Mouse (Mus musculus) hindbrain, embryonic 11.5 days (tissue): ENCODE measurements around the gene Fam206a. TPM values are rescaled to one million over a fixed set of nuclear protein-coding genes. Genes with fewer than 3 reads are reported as not detected.

Experiments used
- ATAC-seq: fragments of 200-750 bp; cut with Nextera tagmentation; 2 replicates; pipeline ENCODE4 v1.8.0; 2017; ENCODE audit warnings: mild to moderate bottlenecking, moderate TSS enrichment, moderate library complexity; ENCODE audit not compliant: low FRiP score
- DNase-seq: peaks from one replicate; pipeline ENCODE4 v3.0.0-alpha.2; 2015; ENCODE audit warnings: low spot score
- H3K27ac ChIP-seq: fragments of 300-500 bp; sonication (generic); 2 replicates; pipeline ENCODE4 v1.5.1; 2014; ENCODE audit warnings: mild to moderate bottlenecking, low read depth, low read length
- H3K27me3 ChIP-seq: fragments of 300-500 bp; sonication (generic); 2 replicates; pipeline ENCODE4 v1.6.1; 2014; ENCODE audit warnings: mild to moderate bottlenecking, low read length, moderate library complexity, mixed read lengths; ENCODE audit not compliant: control insufficient read depth, insufficient read depth
- H3K36me3 ChIP-seq: fragments of 300-500 bp; sonication (generic); 2 replicates; pipeline ENCODE4 v1.6.1; 2014; ENCODE audit warnings: mild to moderate bottlenecking, low read length, moderate library complexity, mixed read lengths; ENCODE audit not compliant: control insufficient read depth, insufficient read depth
- H3K4me1 ChIP-seq: fragments of 300-500 bp; sonication (generic); replicated peaks from 2 replicates; pipeline ENCODE4 v1.6.1; 2014; ENCODE audit warnings: low read length, mixed read lengths; ENCODE audit not compliant: control insufficient read depth, insufficient read depth
- H3K4me2 ChIP-seq: fragments of 300-500 bp; sonication (generic); replicated peaks from 2 replicates; pipeline ENCODE4 v1.6.1; 2014; ENCODE audit warnings: mild to moderate bottlenecking, low read depth, low read length
- H3K4me3 ChIP-seq: fragments of 300-500 bp; sonication (generic); 2 replicates; pipeline ENCODE4 v1.5.1; 2014; ENCODE audit warnings: low read depth, low read length
- H3K9ac ChIP-seq: fragments of 300-500 bp; sonication (generic); 2 replicates; pipeline ENCODE4 v1.6.1; 2014; ENCODE audit warnings: low read depth, low read length
- H3K9me3 ChIP-seq: fragments of 300-500 bp; sonication (generic); 2 replicates; pipeline ENCODE4 v1.6.1; 2016; ENCODE audit warnings: low read length; ENCODE audit not compliant: control insufficient read depth
- WGBS: fragments of 180-500 bp; shearing (Covaris S2); extraction: QIAGEN DNeasy Blood & Tissue Kit; methylation state at CpG from one replicate; pipeline ENCODE4 v1.1.7; 2014; 5-methylcytosine and 5-hydroxymethylcytosine counted together
- polyA plus RNA-seq: library from polyadenylated mRNA; unstranded; fragments of >200 nt; fragmentation: Nextera tagmentation; extraction: Ambion mirVana; gene quantifications from 2 replicates; pipeline ENCODE4 v1.2.1, GENCODE M21; 2014

The Fam206a gene
- polyA plus RNA-seq, 1 experiment from 2014 or later = 25.3 TPM

GRCm38 (mm10) chr4:56848044-56848443 lies 45.9 kb downstream of the Fam206a start:
- no peaks in the 10 kb centered on the region for H3K4me1 ChIP-seq
- no peak overlapping the region for H3K27ac ChIP-seq
- DNase-seq (no peak), ATAC-seq (no peak)
- WGBS = 90% methylated on average over 6 of the region's 6 CpGs
- no peak overlapping the region for H3K4me3 ChIP-seq
- H3K9me3 ChIP-seq = no peaks in the 10 kb centered on the region; the same call in 1 of the 2 replicates
- no peak overlapping the region for H3K4me2 ChIP-seq
- no peaks in the 10 kb centered on the region for H3K27me3 ChIP-seq
- no peak overlapping the region for H3K9ac ChIP-seq
- H3K36me3 ChIP-seq = peaks cover 8% of the 10 kb centered on the region; the same call in 1 of the 2 replicates

DNA sequence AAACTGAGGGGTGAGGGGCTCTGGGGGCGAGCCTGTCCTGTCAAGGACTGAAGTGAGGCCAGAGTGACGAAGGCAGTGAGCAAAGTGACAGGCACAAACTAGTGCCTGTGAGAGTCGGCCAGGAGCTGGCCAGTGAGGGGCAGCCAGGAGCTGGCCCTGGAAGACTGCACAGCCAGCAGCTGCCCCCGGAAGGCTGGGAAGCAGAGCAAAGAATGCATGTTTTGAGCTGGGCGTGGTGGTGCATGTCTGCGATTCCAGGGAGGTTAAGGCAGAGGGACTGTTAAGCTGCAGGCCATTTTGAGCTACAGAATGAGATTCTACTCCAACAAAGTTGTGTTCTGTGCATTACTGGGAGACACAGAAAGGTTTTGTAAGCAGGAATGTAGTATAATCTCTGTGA lies 48.6 kb downstream of the Fam206a start:
- H3K36me3 ChIP-seq = no peaks in the 10 kb centered on the region
- no peaks in the 10 kb centered on the region for H3K4me1 ChIP-seq
- H3K27me3 ChIP-seq = no peaks in the 10 kb centered on the region
- 45% methylated on average over 6 of the region's 6 CpGs for WGBS
- H3K9me3 ChIP-seq = no peaks in the 10 kb centered on the region
- H3K27ac ChIP-seq = no peak overlapping the region
- H3K9ac ChIP-seq = no peak overlapping the region
- no peak overlapping the region for H3K4me3 ChIP-seq
- no peak overlapping the region for H3K4me2 ChIP-seq
- DNase-seq = no peak
- no peak for ATAC-seq

DNA sequence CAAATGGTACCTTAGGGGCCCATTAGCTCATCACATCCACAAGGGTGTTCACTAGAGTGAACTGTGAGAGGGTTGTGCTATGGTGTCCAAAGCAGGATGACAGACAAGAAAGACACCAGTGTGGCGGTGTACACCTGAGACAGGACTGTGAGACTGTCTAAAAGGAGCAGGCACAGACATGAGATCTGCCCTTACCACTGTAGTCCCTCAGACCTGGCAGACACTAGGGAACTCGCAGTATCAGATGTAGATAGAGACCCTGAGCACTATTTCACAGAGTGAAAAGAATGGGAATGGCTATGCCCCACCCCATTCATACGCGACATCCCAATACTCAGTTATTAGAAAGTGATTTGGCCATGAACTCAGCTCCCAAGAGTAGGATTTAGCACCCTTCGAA lies 53.8 kb downstream of the Fam206a start:
- H3K27ac ChIP-seq = no peak overlapping the region
- DNase-seq (no peak), ATAC-seq (no peak)
- no peak overlapping the region for H3K4me3 ChIP-seq
- 94% methylated on average over 5 of the region's 5 CpGs for WGBS
- no peak overlapping the region for H3K9ac ChIP-seq
- no peaks in the 10 kb centered on the region for H3K4me1 ChIP-seq
- no peaks in the 10 kb centered on the region for H3K27me3 ChIP-seq
- H3K9me3 ChIP-seq = no peaks in the 10 kb centered on the region
- H3K36me3 ChIP-seq = no peaks in the 10 kb centered on the region
- H3K4me2 ChIP-seq = no peak overlapping the region

GRCm38 (mm10) chr4:56856371-56856949 lies 54.3 kb downstream of the Fam206a start:
- Histone ChIP-seq H3K27me3 (no peaks in the 10 kb centered on the region), H3K9me3 (no peaks in the 10 kb centered on the region), H3K4me2 (no peak overlapping the region), H3K4me1 (no peaks in the 10 kb centered on the region), H3K36me3 (no peaks in the 10 kb centered on the region), H3K27ac (no peak overlapping the region), H3K9ac (no peak overlapping the region), H3K4me3 (no peak overlapping the region)
- 94% methylated on average over 8 of the region's 8 CpGs for WGBS
- ATAC-seq = no peak
- DNase-seq = no peak

DNA sequence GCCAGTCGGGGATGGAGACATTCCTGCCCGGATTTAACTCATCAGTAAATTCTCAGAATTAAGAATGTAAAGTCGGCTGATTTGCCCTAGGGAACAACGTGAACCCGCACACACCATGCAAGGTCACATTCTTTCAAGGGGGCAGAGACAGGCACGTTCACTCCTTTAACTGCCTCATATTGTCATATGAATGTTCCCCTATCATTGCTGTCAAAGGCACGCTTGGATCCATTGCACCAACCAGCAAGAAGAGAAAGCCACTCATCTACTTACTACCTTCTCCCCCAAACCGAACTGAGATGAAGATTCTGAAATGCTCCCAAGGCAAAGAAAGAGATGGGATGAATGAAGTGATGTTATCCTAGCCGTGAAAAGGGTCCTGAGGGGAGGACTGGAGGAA lies 56.6 kb downstream of the Fam206a start:
- WGBS = 80% methylated on average over 9 of the region's 9 CpGs
- no peak overlapping the region for H3K4me2 ChIP-seq
- H3K9me3 ChIP-seq = no peaks in the 10 kb centered on the region
- no peak overlapping the region for H3K4me3 ChIP-seq
- H3K9ac ChIP-seq = no peak overlapping the region
- ATAC-seq (no peak), DNase-seq (no peak)
- no peaks in the 10 kb centered on the region for H3K36me3 ChIP-seq
- H3K4me1 ChIP-seq = no peaks in the 10 kb centered on the region
- H3K27ac ChIP-seq = no peak overlapping the region
- no peaks in the 10 kb centered on the region for H3K27me3 ChIP-seq

Other genes starting within 250 kb of the Fam206a start
- not detected in 2 replicates for gene Gm26657, start 62.3 kb upstream of the Fam206a start, polyA plus RNA-seq
- not detected in 2 replicates for gene Actl7b, start 60.9 kb upstream of the Fam206a start, polyA plus RNA-seq
- gene Actl7a, start 58.9 kb upstream of the Fam206a start, polyA plus RNA-seq = not detected in 2 replicates
- 74.9 and 94.2 TPM in 2 replicates for gene Elp1, start within 50 bp of the Fam206a start, polyA plus RNA-seq
- 22.2 and 25.2 TPM in 2 replicates for gene Ctnnal1, start 62.8 kb downstream of the Fam206a start, polyA plus RNA-seq
- 6.5 and 7.7 TPM in 2 replicates for gene Tmem245, start 145.1 kb downstream of the Fam206a start, polyA plus RNA-seq
- 5.0 and 6.0 TPM in 2 replicates for gene Frrs1l, start 188.0 kb downstream of the Fam206a start, polyA plus RNA-seq